Mouse (Mus musculus): ENCODE results near the gene Bzw1. TPM values are rescaled to one million over a fixed set of nuclear protein-coding genes. Genes with fewer than 3 reads are reported as not detected.

The Bzw1 gene
- total RNA-seq, 4 experiments from 2014 or later = 127 to 145 (median 134) TPM

DNA sequence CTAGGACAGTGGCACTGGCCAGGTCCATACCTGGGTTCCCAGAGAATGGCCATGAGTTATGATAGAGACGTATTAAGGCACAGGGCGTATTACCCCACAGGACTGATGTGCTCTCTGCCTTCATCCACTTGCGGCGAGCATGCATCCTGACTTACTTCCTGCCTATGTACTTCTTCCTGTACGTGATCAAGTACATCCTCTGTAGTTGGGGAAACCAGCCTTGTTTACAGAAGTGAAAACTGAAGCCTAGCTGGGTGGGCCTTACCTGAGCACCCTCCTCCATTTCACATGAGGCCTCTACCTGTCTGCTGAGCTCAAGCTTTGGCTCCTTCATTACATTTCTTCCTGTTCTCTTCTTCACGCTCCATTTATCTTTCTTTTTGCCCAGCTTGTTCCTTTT, 61.6 kb downstream of the Bzw1 start:
- DNase-seq (ENCODE audit: low spot score in 2 of 2) = no peak

Other genes starting within 250 kb of the Bzw1 start
- gene Aox4, start 182.5 kb upstream of the Bzw1 start, total RNA-seq (2022) = 1 to 10 TPM; 3.0 to 4.0 (median 3.4) TPM
- gene Aox2, start 114.6 kb upstream of the Bzw1 start, total RNA-seq (2022) = under 1 TPM in 1 of 4 experiments, not detected in 3; 0.09 TPM
- gene Clk1, start 31.2 kb downstream of the Bzw1 start, total RNA-seq (2022) = 100 to 1,000 TPM in 3 of 4 experiments, 10 to 100 TPM in 1; 80.9 to 126 (median 112) TPM
- 10 to 100 TPM; 15.6 to 19.3 (median 18.0) TPM for gene Nif3l1, start 52.3 kb downstream of the Bzw1 start, total RNA-seq (2022)
- gene Ppil3, start 52.6 kb downstream of the Bzw1 start, total RNA-seq (2022) = 10 to 100 TPM; 27.1 to 32.2 (median 29.8) TPM
- 10 to 100 TPM; 27.0 to 33.9 (median 28.5) TPM for gene Orc2, start 112.2 kb downstream of the Bzw1 start, total RNA-seq (2022)
- gene Fam126b, start 193.4 kb downstream of the Bzw1 start, total RNA-seq (2022) = 100 to 1,000 TPM; 110 to 151 (median 133) TPM
- gene Ndufb3, start 193.5 kb downstream of the Bzw1 start, total RNA-seq (2022) = 100 to 1,000 TPM in 2 of 4 experiments, 10 to 100 TPM in 2; 86.4 to 123 (median 101) TPM

All from left cerebral cortex, adult 8-10 months (tissue).